Mouse (Mus musculus) brain, embryonic 14.5 days (tissue): ENCODE measurements around the gene H2afy2.

Experiments used
- CTCF ChIP-seq: fragments of 200-500 bp; IDR thresholded peaks from 2 replicates; pipeline ENCODE4 v1.5.1; 2012; ENCODE audit warnings: inconsistent platforms, mild to moderate bottlenecking, moderate library complexity, borderline replicate concordance; ENCODE audit not compliant: insufficient read depth, insufficient read length; ENCODE audit errors: extremely low read depth
- POLR2A ChIP-seq: fragments of 200-500 bp; IDR thresholded peaks from 2 replicates; pipeline ENCODE4 v1.6.1; 2012; ENCODE audit warnings: mild to moderate bottlenecking, inconsistent platforms, borderline replicate concordance; ENCODE audit not compliant: poor library complexity, insufficient read depth, insufficient read length, severe bottlenecking; ENCODE audit errors: extremely low read depth

DNA sequence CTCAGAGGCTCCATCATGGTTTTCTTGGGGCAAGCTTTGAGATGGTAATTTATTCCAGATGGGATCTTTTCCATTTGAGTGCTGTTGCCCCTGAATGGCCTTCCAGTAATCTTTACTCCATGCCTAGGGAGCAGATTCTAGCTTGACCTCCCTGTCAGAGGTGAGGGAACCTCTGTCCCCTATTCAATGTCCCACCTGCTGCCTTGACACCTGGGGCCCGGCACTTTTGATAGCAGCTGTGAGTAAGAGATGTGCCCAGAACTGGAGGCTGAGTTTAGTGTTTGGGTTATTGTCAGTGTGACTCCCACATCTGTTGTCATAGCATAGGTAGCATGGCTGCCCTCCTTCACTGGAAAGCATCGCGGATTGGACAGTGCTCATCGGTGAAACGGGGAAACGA, 47.8 kb upstream of the H2afy2 start:
- TF ChIP-seq CTCF = no peak
- TF ChIP-seq POLR2A = no peak
